Mouse (Mus musculus): ENCODE results near the gene Dpep2nb. TPM values are rescaled to one million over a fixed set of nuclear protein-coding genes. Genes with fewer than 3 reads are reported as not detected.
A peak's percentile ranks its signal among the peaks of the same experiment; 100 is the strongest.

Gene Dpep2nb
- polyA plus RNA-seq, 1 experiment = 0.06 TPM

GRCm38 (mm10) chr8:106046872-106047559, 41.2 kb upstream of the Dpep2nb start:
- WGBS = 81% methylated on average over 11 of the region's 11 CpGs
- H3K27me3 ChIP-seq (replicated peaks; ENCODE audit: control insufficient read depth, insufficient read depth, low read length) = no peaks in the 10 kb centered on the region
- H3K36me3 ChIP-seq (ENCODE audit: control insufficient read depth, insufficient read depth, low read length) = no peaks in the 10 kb centered on the region
- no peak for DNase-seq
- no peak overlapping the region for H3K27ac ChIP-seq (ENCODE audit: insufficient read depth, low read depth, low read length)
- H3K4me1 ChIP-seq (ENCODE audit: control insufficient read depth, insufficient read depth, low read length) = no peaks in the 10 kb centered on the region
- no peak overlapping the region for H3K4me3 ChIP-seq (ENCODE audit: insufficient read depth, low read depth, low read length)
- TF ChIP-seq POLR2A (IDR thresholded peaks at IDR 0.05; ENCODE audit: low read depth, low read length) (no peak), CTCF (conservative IDR thresholded peaks at IDR 0.05; ENCODE audit: insufficient read depth, insufficient read length, low read depth, low read length) (no peak)

DNA sequence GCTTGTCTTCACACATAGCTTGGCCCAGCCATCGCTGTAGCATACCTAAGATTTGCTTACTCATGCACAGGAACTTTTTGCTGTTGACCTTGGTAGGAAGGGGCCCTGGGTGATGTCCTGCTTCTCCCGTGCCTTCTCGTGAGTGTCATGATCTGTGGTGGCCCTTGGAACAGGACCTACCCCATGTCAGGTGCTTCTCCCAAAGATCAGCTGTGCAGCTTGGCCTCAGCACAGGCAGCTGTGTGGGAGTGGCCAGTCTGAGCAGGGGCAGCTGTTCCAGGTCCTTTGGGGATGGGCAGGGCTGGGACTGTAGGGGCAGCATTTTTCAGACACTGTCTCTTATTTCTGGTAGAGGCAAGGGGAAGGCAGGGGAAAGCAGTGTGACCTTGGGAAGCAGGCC, 38.4 kb upstream of the Dpep2nb start:
- no peaks in the 10 kb centered on the region for H3K27me3 ChIP-seq (replicated peaks; ENCODE audit: control insufficient read depth, insufficient read depth, low read length)
- TF ChIP-seq CTCF (conservative IDR thresholded peaks at IDR 0.05; ENCODE audit: insufficient read depth, insufficient read length, low read depth, low read length) (no peak), POLR2A (IDR thresholded peaks at IDR 0.05; ENCODE audit: low read depth, low read length) (no peak)
- DNase-seq = no peak
- H3K36me3 ChIP-seq (ENCODE audit: control insufficient read depth, insufficient read depth, low read length) = no peaks in the 10 kb centered on the region
- no peak overlapping the region for H3K27ac ChIP-seq (ENCODE audit: insufficient read depth, low read depth, low read length)
- H3K4me1 ChIP-seq (ENCODE audit: control insufficient read depth, insufficient read depth, low read length) = no peaks in the 10 kb centered on the region
- H3K4me3 ChIP-seq (ENCODE audit: insufficient read depth, low read depth, low read length) = no peak overlapping the region
- 32% methylated on average over 3 of the region's 3 CpGs for WGBS

- Histone ChIP-seq H3K36me3 (ENCODE audit: control insufficient read depth, insufficient read depth, low read length) (no peaks in the 10 kb centered on the region), H3K27me3 (replicated peaks; ENCODE audit: control insufficient read depth, insufficient read depth, low read length) (no peaks in the 10 kb centered on the region), H3K4me1 (ENCODE audit: control insufficient read depth, insufficient read depth, low read length) (no peaks in the 10 kb centered on the region), H3K27ac (ENCODE audit: insufficient read depth, low read depth, low read length) (no peak overlapping the region), H3K4me3 (ENCODE audit: insufficient read depth, low read depth, low read length) (no peak overlapping the region)
- WGBS = 55% methylated on average over 2 of the region's 2 CpGs
- no peak for DNase-seq
- TF ChIP-seq CTCF (conservative IDR thresholded peaks at IDR 0.05; ENCODE audit: insufficient read depth, insufficient read length, low read depth, low read length) (no peak), POLR2A (IDR thresholded peaks at IDR 0.05; ENCODE audit: low read depth, low read length) (no peak)
Measured at GRCm38 (mm10) chr8:106043055-106043454, 37.3 kb upstream of the Dpep2nb start.

DNA sequence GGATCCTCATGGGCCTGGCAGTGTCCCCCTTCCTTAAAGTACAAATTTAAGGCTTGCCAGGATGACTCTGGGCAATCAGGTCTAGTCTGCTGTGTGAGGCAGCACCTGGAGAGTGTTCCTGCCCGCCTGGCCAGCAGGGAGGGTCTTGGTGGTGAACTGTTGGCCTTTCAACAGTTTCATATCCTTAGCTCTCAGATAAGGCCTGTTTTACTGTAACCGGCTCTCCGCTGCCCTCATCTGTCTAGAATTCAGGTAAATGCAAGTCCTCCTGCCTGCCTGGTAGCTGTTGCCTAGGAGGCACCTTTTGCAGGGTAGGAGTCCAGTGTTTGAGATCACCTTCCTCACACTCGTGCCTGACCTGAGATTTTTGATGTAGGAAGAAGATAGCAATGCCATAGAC, 34.4 kb upstream of the Dpep2nb start:
- Histone ChIP-seq H3K4me3 (ENCODE audit: insufficient read depth, low read depth, low read length) (no peak overlapping the region), H3K27ac (ENCODE audit: insufficient read depth, low read depth, low read length) (no peak overlapping the region), H3K36me3 (ENCODE audit: control insufficient read depth, insufficient read depth, low read length) (no peaks in the 10 kb centered on the region), H3K27me3 (replicated peaks; ENCODE audit: control insufficient read depth, insufficient read depth, low read length) (no peaks in the 10 kb centered on the region), H3K4me1 (ENCODE audit: control insufficient read depth, insufficient read depth, low read length) (no peaks in the 10 kb centered on the region)
- TF ChIP-seq POLR2A (IDR thresholded peaks at IDR 0.05; ENCODE audit: low read depth, low read length) (no peak), CTCF (conservative IDR thresholded peaks at IDR 0.05; ENCODE audit: insufficient read depth, insufficient read length, low read depth, low read length) (no peak)
- 82% methylated on average over 4 of the region's 4 CpGs for WGBS
- DNase-seq = no peak

DNA sequence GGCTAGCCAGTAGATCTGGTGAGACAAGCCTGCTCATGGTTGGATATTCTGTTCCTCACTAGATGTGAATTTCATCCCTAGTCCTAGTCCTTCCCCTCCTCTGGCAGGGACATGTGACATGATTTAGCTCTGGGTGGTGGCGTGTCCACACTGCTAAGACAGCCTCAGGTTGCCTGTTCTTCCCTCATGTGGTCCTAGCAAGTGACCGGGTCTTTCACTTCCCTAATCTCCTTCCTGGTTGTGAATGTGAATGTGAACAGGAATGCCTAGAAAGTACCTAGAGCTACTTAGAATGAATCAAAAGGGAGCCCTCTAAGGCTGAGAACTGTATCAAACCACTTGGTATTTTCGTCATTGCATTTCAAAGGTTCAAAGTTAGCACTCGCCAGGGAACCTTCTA, 33.8 kb upstream of the Dpep2nb start:
- Histone ChIP-seq H3K4me3 (ENCODE audit: insufficient read depth, low read depth, low read length) (no peak overlapping the region), H3K4me1 (ENCODE audit: control insufficient read depth, insufficient read depth, low read length) (no peaks in the 10 kb centered on the region), H3K36me3 (ENCODE audit: control insufficient read depth, insufficient read depth, low read length) (no peaks in the 10 kb centered on the region), H3K27me3 (replicated peaks; ENCODE audit: control insufficient read depth, insufficient read depth, low read length) (no peaks in the 10 kb centered on the region), H3K27ac (ENCODE audit: insufficient read depth, low read depth, low read length) (no peak overlapping the region)
- 91% methylated on average over 4 of the region's 4 CpGs for WGBS
- no peak for TF ChIP-seq CTCF (conservative IDR thresholded peaks at IDR 0.05; ENCODE audit: insufficient read depth, insufficient read length, low read depth, low read length)
- TF ChIP-seq POLR2A (IDR thresholded peaks at IDR 0.05; ENCODE audit: low read depth, low read length) = no peak
- no peak for DNase-seq

DNA sequence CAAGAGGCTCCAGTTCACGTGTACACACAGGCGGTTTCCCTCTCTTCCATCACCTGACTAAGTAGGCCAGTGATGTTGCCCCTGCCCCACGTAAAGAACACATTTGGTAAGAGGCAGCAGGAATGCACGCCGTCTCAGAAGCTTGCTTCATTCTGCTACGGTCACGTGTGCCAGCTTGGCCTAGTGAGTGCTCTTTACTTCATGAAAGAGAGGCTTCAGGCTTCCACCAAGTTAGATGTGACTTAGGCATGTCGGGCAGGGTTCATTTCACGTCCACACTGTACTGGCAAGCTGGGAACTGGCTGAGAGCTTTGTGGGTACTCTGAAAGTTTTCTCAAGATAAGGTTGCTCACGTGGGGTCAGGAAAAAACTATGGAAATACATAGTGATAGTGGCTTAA, 32.9 kb upstream of the Dpep2nb start:
- no peak overlapping the region for H3K27ac ChIP-seq (ENCODE audit: insufficient read depth, low read depth, low read length)
- no peak overlapping the region for H3K4me3 ChIP-seq (ENCODE audit: insufficient read depth, low read depth, low read length)
- H3K36me3 ChIP-seq (ENCODE audit: control insufficient read depth, insufficient read depth, low read length) = no peaks in the 10 kb centered on the region
- DNase-seq = no peak
- H3K27me3 ChIP-seq (replicated peaks; ENCODE audit: control insufficient read depth, insufficient read depth, low read length) = no peaks in the 10 kb centered on the region
- H3K4me1 ChIP-seq (ENCODE audit: control insufficient read depth, insufficient read depth, low read length) = no peaks in the 10 kb centered on the region
- WGBS = 94% methylated on average over 10 of the region's 10 CpGs
- TF ChIP-seq POLR2A (IDR thresholded peaks at IDR 0.05; ENCODE audit: low read depth, low read length) (no peak), CTCF (conservative IDR thresholded peaks at IDR 0.05; ENCODE audit: insufficient read depth, insufficient read length, low read depth, low read length) (no peak)

- no peak overlapping the region for H3K4me3 ChIP-seq (ENCODE audit: insufficient read depth, low read depth, low read length)
- DNase-seq = peak; percentile 84
- no peaks in the 10 kb centered on the region for H3K27me3 ChIP-seq (replicated peaks; ENCODE audit: control insufficient read depth, insufficient read depth, low read length)
- no peak overlapping the region for H3K27ac ChIP-seq (ENCODE audit: insufficient read depth, low read depth, low read length)
- no peaks in the 10 kb centered on the region for H3K36me3 ChIP-seq (ENCODE audit: control insufficient read depth, insufficient read depth, low read length)
- H3K4me1 ChIP-seq (ENCODE audit: control insufficient read depth, insufficient read depth, low read length) = no peaks in the 10 kb centered on the region
- peak; percentile 98 for TF ChIP-seq CTCF (conservative IDR thresholded peaks at IDR 0.05; ENCODE audit: insufficient read depth, insufficient read length, low read depth, low read length)
- no peak for TF ChIP-seq POLR2A (IDR thresholded peaks at IDR 0.05; ENCODE audit: low read depth, low read length)
Measured at GRCm38 (mm10) chr8:106022483-106022882, 16.7 kb upstream of the Dpep2nb start.

Measured in kidney, adult 2 months (tissue).